In genomic region chr11:35049663-35050215, GRCm38 (mm10) we compare ENCODE assay signal across 25 mouse cellular contexts.
DNase-seq lines count a peak whose midpoint lies in the region; ATAC-seq lines count a peak whose summit lies in the region.
"Had no signal": no experiment of that assay in that cellular context is flagged by ENCODE, and none has a peak within 500 bp of the region (broad histone marks: within the 10 kb centered on the region; RNA-seq: fewer than 3 reads in every experiment).

No protein-coding gene starts in this region.

- 68% methylated on average over 8 of the region's 8 CpGs for WGBS in forebrain, embryonic 15.5 days
- 78% methylated on average over 8 of the region's 8 CpGs for WGBS in forebrain, embryonic 10.5 days
- WGBS in heart, embryonic 10.5 days, result 78% methylated on average over 8 of the region's 8 CpGs

- H3K9ac ChIP-seq in forebrain, embryonic 15.5 days (replicated peaks), result no peak overlapping the region
- H3K9ac ChIP-seq: forebrain, embryonic 13.5 days; midbrain, embryonic 13.5 days; neural tube, embryonic 12.5 days had no signal

- no peaks in the 10 kb centered on the region for H3K36me3 ChIP-seq in forebrain, embryonic 15.5 days
- no peaks in the 10 kb centered on the region for H3K36me3 ChIP-seq in forebrain, embryonic 10.5 days (replicated peaks)
- H3K36me3 ChIP-seq in heart, embryonic 10.5 days, result no peaks in the 10 kb centered on the region
- H3K36me3 ChIP-seq: G1E; midbrain, embryonic 13.5 days; neural tube, embryonic 12.5 days had no signal

- ATAC-seq in forebrain, embryonic 15.5 days (replicated peaks), result 0 out of 2 replicates have a peak, but pooled peaks have one; percentile 13
- ATAC-seq: forebrain, embryonic 13.5 days; hindbrain, postnatal 0 days; intestine, embryonic 16.5 days; midbrain, embryonic 13.5 days; Patski had no signal

- no peaks in the 10 kb centered on the region for H3K27me3 ChIP-seq in forebrain, embryonic 15.5 days
- H3K27me3 ChIP-seq in forebrain, embryonic 10.5 days (ENCODE audit: poor library complexity, severe bottlenecking), result no peaks in the 10 kb centered on the region
- H3K27me3 ChIP-seq in heart, embryonic 10.5 days (ENCODE audit: insufficient read depth, poor library complexity, severe bottlenecking), result no peaks in the 10 kb centered on the region
- H3K27me3 ChIP-seq: CH12.LX; forebrain, embryonic 13.5 days; midbrain, embryonic 13.5 days; neural tube, embryonic 12.5 days; Patski had no signal

- H3K4me2 ChIP-seq in forebrain, embryonic 15.5 days (replicated peaks), result no peak overlapping the region
- H3K4me2 ChIP-seq: forebrain, embryonic 13.5 days; heart, embryonic 11.5 days; midbrain, embryonic 13.5 days; neural tube, embryonic 12.5 days had no signal

- no peak overlapping the region for H3K4me3 ChIP-seq in forebrain, embryonic 15.5 days
- no peak overlapping the region for H3K4me3 ChIP-seq in forebrain, embryonic 10.5 days
- H3K4me3 ChIP-seq in heart, embryonic 10.5 days, result no peak overlapping the region
- H3K4me3 ChIP-seq: forebrain, embryonic 13.5 days; left cerebral cortex, adult 2 months; midbrain, embryonic 13.5 days; neural tube, embryonic 12.5 days had no signal

- no peaks in the 10 kb centered on the region for H3K4me1 ChIP-seq in forebrain, embryonic 15.5 days
- 0 out of 2 replicates have a peak, but pooled peaks cover 4% of the 10 kb centered on the region for H3K4me1 ChIP-seq in forebrain, embryonic 10.5 days
- H3K4me1 ChIP-seq in heart, embryonic 10.5 days, result peaks cover 10% of the 10 kb centered on the region
- H3K4me1 ChIP-seq: forebrain, embryonic 13.5 days; midbrain, embryonic 13.5 days; neural tube, embryonic 12.5 days had no signal

- no peak overlapping the region for H3K27ac ChIP-seq in forebrain, embryonic 15.5 days (replicated peaks)
- no peak overlapping the region for H3K27ac ChIP-seq in forebrain, embryonic 10.5 days
- no peak overlapping the region for H3K27ac ChIP-seq in heart, embryonic 10.5 days
- H3K27ac ChIP-seq: forebrain, embryonic 13.5 days; hindbrain, postnatal 0 days; left cerebral cortex, adult 2 months; midbrain, embryonic 13.5 days; neural tube, embryonic 12.5 days; stomach, postnatal 0 days had no signal

- no peaks in the 10 kb centered on the region for H3K9me3 ChIP-seq in forebrain, embryonic 15.5 days
- H3K9me3 ChIP-seq in forebrain, embryonic 10.5 days, result no peaks in the 10 kb centered on the region
- H3K9me3 ChIP-seq in heart, embryonic 10.5 days, result no peaks in the 10 kb centered on the region
- H3K9me3 ChIP-seq: forebrain, embryonic 13.5 days; midbrain, embryonic 13.5 days; neural tube, embryonic 12.5 days had no signal

- DNase-seq in forebrain, embryonic 10.5 days (ENCODE audit: extremely low spot score, low spot score), result no peak
- DNase-seq in kidney, postnatal 10 days, result peak; percentile 14
- DNase-seq in kidney, adult 18-20 months, result no peak
- DNase-seq in kidney, postnatal 25 days, result peak; percentile 5 to 34
- DNase-seq in lung, postnatal 10 days, result peak; percentile 47
- DNase-seq in cerebellum, postnatal 10 days, result no peak
- no peak for DNase-seq in heart, embryonic 10.5 days (ENCODE audit: low spot score)
- DNase-seq: B cell, adult 2 months; cerebellum, adult 11 months; cerebellum, adult 9-11 months; left cerebral cortex, postnatal 4 days; right cerebral cortex, postnatal 14 days; thymus, adult 2 months had no signal

Comparison
In these comparisons a context has a peak if more than half of its experiments do, and no peak if none do; other contexts are left out.
1. DNase-seq: peak in kidney, postnatal 10 days (single experiment), kidney, postnatal 25 days (2 of 2) and lung, postnatal 10 days (single experiment); none in forebrain, embryonic 10.5 days (single experiment), kidney, adult 18-20 months (single experiment), cerebellum, postnatal 10 days (0 of 2) and heart, embryonic 10.5 days (single experiment).